Mouse (Mus musculus): Measurements from ENCODE around the gene Acin1.

Gene Acin1

GRCm38 (mm10) chr14:54686522-54687143 is at the start of gene Acin1:
Gene Acin1 (minus strand): TSS chr14:54686931.
- peak; percentile 98 for DNase-seq

GRCm38 (mm10) chr14:54735221-54735620 is 48.5 kb upstream of the Acin1 start:
- no peak for DNase-seq

GRCm38 (mm10) chr14:54734004-54734403 is 47.3 kb upstream of the Acin1 start:
- DNase-seq: no peak

GRCm38 (mm10) chr14:54732206-54732605 is 45.5 kb upstream of the Acin1 start:
- DNase-seq: no peak

GRCm38 (mm10) chr14:54730305-54730704 is 43.6 kb upstream of the Acin1 start:
- no peak for DNase-seq

- DNase-seq: no peak
Measured at GRCm38 (mm10) chr14:54728823-54729653, 42.3 kb upstream of the Acin1 start.

- DNase-seq: no peak
Measured at GRCm38 (mm10) chr14:54727565-54727964, 40.8 kb upstream of the Acin1 start.

- no peak for DNase-seq
Measured at GRCm38 (mm10) chr14:54724049-54724448, 37.3 kb upstream of the Acin1 start.

- DNase-seq: no peak
Measured at GRCm38 (mm10) chr14:54721711-54722110, 35.0 kb upstream of the Acin1 start.

GRCm38 (mm10) chr14:54720654-54721350 is 34.1 kb upstream of the Acin1 start:
- no peak for DNase-seq

GRCm38 (mm10) chr14:54720041-54720440 is 33.3 kb upstream of the Acin1 start:
- DNase-seq: no peak

GRCm38 (mm10) chr14:54715402-54715801 is 28.7 kb upstream of the Acin1 start:
- DNase-seq: no peak

- peak; percentile 32 for DNase-seq
Measured at GRCm38 (mm10) chr14:54714617-54715081, 27.9 kb upstream of the Acin1 start.

- DNase-seq: peak; percentile 57
Measured at GRCm38 (mm10) chr14:54714121-54714520, 27.4 kb upstream of the Acin1 start.

GRCm38 (mm10) chr14:54712861-54713260 is 26.1 kb upstream of the Acin1 start:
- DNase-seq: peak; percentile 48

- DNase-seq: no peak
Measured at GRCm38 (mm10) chr14:54712074-54712473, 25.3 kb upstream of the Acin1 start, which contains the start of gene Cebpe. Gene Cebpe (minus strand): TSS chr14:54712174.

- DNase-seq: no peak
Measured at GRCm38 (mm10) chr14:54709054-54709453, 22.3 kb upstream of the Acin1 start.

GRCm38 (mm10) chr14:54706589-54707320 is 20.0 kb upstream of the Acin1 start:
- peak; percentile 44 for DNase-seq

- DNase-seq: peak; percentile 89
Measured at GRCm38 (mm10) chr14:54705844-54706243, 19.1 kb upstream of the Acin1 start.

- no peak for DNase-seq
Measured at GRCm38 (mm10) chr14:54703207-54703606, 16.5 kb upstream of the Acin1 start.

- peak; percentile 84 for DNase-seq
Measured at GRCm38 (mm10) chr14:54701298-54701697, 14.6 kb upstream of the Acin1 start.

- DNase-seq: no peak
Measured at GRCm38 (mm10) chr14:54699586-54699985, 12.9 kb upstream of the Acin1 start.

GRCm38 (mm10) chr14:54698733-54699132 is 12.0 kb upstream of the Acin1 start, which contains the start of gene Gm29776:
Gene Gm29776 (minus strand): TSS chr14:54698833.
- no peak for DNase-seq

Data from liver (tissue).